Mouse (Mus musculus): ENCODE results near the gene Hist2h3b. TPM values are rescaled to one million over a fixed set of nuclear protein-coding genes. Genes with fewer than 3 reads are reported as not detected.

The Hist2h3b gene
- total RNA-seq, 4 experiments from 2014 or later: 32.1 to 53.8 (median 35.1) TPM

GRCm38 (mm10) chr3:96293787-96294186 lies 25.3 kb downstream of the Hist2h3b start, which contains the start of gene Fcgr1:
TSS of gene Fcgr1 (minus strand) at chr3:96293969.
- DNase-seq (ENCODE audit: low spot score in 2 of 2): no peak

GRCm38 (mm10) chr3:96298360-96298759 lies 29.9 kb downstream of the Hist2h3b start:
- no peak for DNase-seq (ENCODE audit: low spot score in 2 of 2)

GRCm38 (mm10) chr3:96299562-96299961 lies 31.1 kb downstream of the Hist2h3b start:
- DNase-seq (ENCODE audit: low spot score in 2 of 2): no peak

GRCm38 (mm10) chr3:96300706-96301529 lies 32.5 kb downstream of the Hist2h3b start:
- DNase-seq (ENCODE audit: low spot score in 2 of 2): no peak

- no peak for DNase-seq (ENCODE audit: low spot score in 2 of 2)
These were observed 33.6 kb downstream of the Hist2h3b start for GRCm38 (mm10) chr3:96302076-96302475.

GRCm38 (mm10) chr3:96306506-96306905 lies 38.1 kb downstream of the Hist2h3b start:
- DNase-seq (ENCODE audit: low spot score in 2 of 2): no peak

GRCm38 (mm10) chr3:96309441-96309840 lies 41.0 kb downstream of the Hist2h3b start:
- no peak for DNase-seq (ENCODE audit: low spot score in 2 of 2)

- DNase-seq (ENCODE audit: low spot score in 2 of 2): peak; percentile 17
These were observed 44.1 kb downstream of the Hist2h3b start for GRCm38 (mm10) chr3:96312341-96313098.

Small RNA genes within 50 kb of the gene (microRNA-seq; reads per million reads assigned to microRNA genes)
- 0 reads per million in 2 experiments for gene Gm44492
- gene Gm47311: 0 reads per million in 2 experiments
- 0 reads per million in 2 experiments for gene Gm47313

Other genes starting within 250 kb of the Hist2h3b start
- 10 to 100 TPM; 42.9 to 55.4 (median 51.6) TPM for gene Vps45, start 210.2 kb upstream of the Hist2h3b start, total RNA-seq (2022)
- 10 to 100 TPM; 38.1 to 40.1 (median 38.9) TPM for gene Otud7b, start 164.1 kb upstream of the Hist2h3b start, total RNA-seq (2022)
- gene Mtmr11, start 106.7 kb upstream of the Hist2h3b start, total RNA-seq (2022): 1 to 10 TPM; 6.5 to 9.4 (median 7.8) TPM
- gene Sf3b4, start 96.3 kb upstream of the Hist2h3b start, total RNA-seq (2022): 10 to 100 TPM; 39.8 to 49.2 (median 45.5) TPM
- 100 to 1,000 TPM; 365 to 380 (median 374) TPM for gene Sv2a, start 87.5 kb upstream of the Hist2h3b start, total RNA-seq (2022)
- gene Bola1, start 48.9 kb upstream of the Hist2h3b start, total RNA-seq (2022): 10 to 100 TPM; 13.1 to 20.2 (median 15.3) TPM
- gene Hist2h2ab, start 48.8 kb upstream of the Hist2h3b start, total RNA-seq (2022): 10 to 100 TPM in 1 of 4 experiments, 1 to 10 TPM in 3; 7.7 to 10.8 (median 8.0) TPM
- gene Hist2h2ac, start 47.8 kb upstream of the Hist2h3b start, total RNA-seq (2022): 10 to 100 TPM; 18.7 to 30.3 (median 29.3) TPM
- gene Hist2h2be, start 47.5 kb upstream of the Hist2h3b start, total RNA-seq (2022): 1 to 10 TPM; 6.3 to 8.1 (median 7.5) TPM
- 1 to 10 TPM; 6.1 to 7.7 (median 6.7) TPM for gene Hist2h3c2, start 29.5 kb upstream of the Hist2h3b start, total RNA-seq (2022)
- 100 to 1,000 TPM; 165 to 230 (median 195) TPM for gene Hist2h2aa2, start 28.4 kb upstream of the Hist2h3b start, total RNA-seq (2022)
- gene Hist2h2aa1, start 23.2 kb upstream of the Hist2h3b start, total RNA-seq (2022): 1 to 10 TPM in 3 of 4 experiments, not detected in 1; 3.4 to 9.9 (median 4.4) TPM
- not detected for gene Hist2h3c1, start 22.0 kb upstream of the Hist2h3b start, total RNA-seq (2022)
- gene Hist2h4, start 5.3 kb upstream of the Hist2h3b start, total RNA-seq (2022): 10 to 100 TPM; 25.1 to 32.1 (median 27.3) TPM
- gene Hist2h2bb, start 1.1 kb downstream of the Hist2h3b start, total RNA-seq (2022): 100 to 1,000 TPM; 106 to 143 (median 138) TPM
- 1 to 10 TPM; 2.5 to 9.1 (median 5.3) TPM for gene Fcgr1, start 25.3 kb downstream of the Hist2h3b start, total RNA-seq (2022)
- not detected for gene BC107364, start 183.7 kb downstream of the Hist2h3b start, total RNA-seq (2022)